Mouse (Mus musculus) heart, embryonic 14.5 days (tissue): ENCODE results near the gene Prelp. TPM values are rescaled to one million over a fixed set of nuclear protein-coding genes. Genes with fewer than 3 reads are reported as not detected.
A peak's percentile ranks its signal among the peaks of the same experiment; 100 is the strongest.

ENCODE experiments used
- ATAC-seq: fragments of 200-750 bp; cut with Nextera tagmentation; 2 replicates; pipeline ENCODE4 v1.8.0; 2017; ENCODE audit warnings: low read depth, moderate TSS enrichment; ENCODE audit not compliant: insufficient number of reproducible peaks, insufficient read depth, low FRiP score
- H3K27ac ChIP-seq, 2 experiments: fragments of 200-500 bp in 1 of 2; fragments of 300-500 bp in 1 of 2; sonication (generic) in 1 of 2; replicated peaks in 1 of 2; 2 replicates each; pipeline ENCODE4 v1.5.1; 2012 to 2014; ENCODE audit warnings: low read depth in 2 of 2, low read length in 2 of 2, control low read depth in 1 of 2, mild to moderate bottlenecking in 1 of 2, mixed read lengths in 1 of 2; ENCODE audit not compliant: control insufficient read depth in 1 of 2, insufficient read depth in 1 of 2
- H3K27me3 ChIP-seq: fragments of 300-500 bp; sonication (generic); 2 replicates; pipeline ENCODE4 v1.6.1; 2014; ENCODE audit warnings: mild to moderate bottlenecking, low read length, control low read depth; ENCODE audit not compliant: control insufficient read depth, insufficient read depth
- H3K36me3 ChIP-seq: fragments of 300-500 bp; sonication (generic); 2 replicates; pipeline ENCODE4 v1.6.1; 2014; ENCODE audit warnings: mild to moderate bottlenecking, control low read depth, low read length, mixed read lengths; ENCODE audit not compliant: control insufficient read depth, insufficient read depth
- H3K4me1 ChIP-seq, 2 experiments: fragments of 200-500 bp in 1 of 2; fragments of 300-500 bp in 1 of 2; sonication (generic) in 1 of 2; 2 replicates each; pipeline ENCODE4 v1.6.1; 2012 to 2014; ENCODE audit warnings: low read length in 2 of 2, control low read depth in 1 of 2, mixed read lengths in 1 of 2; ENCODE audit not compliant: control insufficient read depth in 2 of 2, insufficient read depth in 2 of 2
- H3K4me2 ChIP-seq: fragments of 300-500 bp; sonication (generic); 2 replicates; pipeline ENCODE4 v1.6.1; 2014; ENCODE audit warnings: mild to moderate bottlenecking, low read length
- H3K4me3 ChIP-seq, 2 experiments: fragments of 200-500 bp in 1 of 2; fragments of 300-500 bp in 1 of 2; sonication (generic) in 1 of 2; 2 replicates each; pipeline ENCODE4 v1.5.1; 2012 to 2014; ENCODE audit warnings: low read length in 2 of 2, mild to moderate bottlenecking in 2 of 2, control low read depth in 1 of 2, low read depth in 1 of 2, moderate library complexity in 1 of 2; ENCODE audit not compliant: control insufficient read depth in 1 of 2, insufficient read depth in 1 of 2
- H3K9ac ChIP-seq: fragments of 300-500 bp; sonication (generic); 2 replicates; pipeline ENCODE4 v1.6.1; 2014; ENCODE audit warnings: mild to moderate bottlenecking, low read length
- H3K9me3 ChIP-seq: fragments of 300-500 bp; sonication (generic); 2 replicates; pipeline ENCODE4 v1.6.1; 2016; ENCODE audit warnings: low read length, control low read depth; ENCODE audit not compliant: control insufficient read depth
- WGBS: fragments of 180-500 bp; shearing (Covaris S2); extraction: QIAGEN DNeasy Blood & Tissue Kit; methylation state at CpG from one replicate; pipeline ENCODE4 v1.1.7; 2014; 5-methylcytosine and 5-hydroxymethylcytosine counted together
- polyA plus RNA-seq: library from polyadenylated mRNA; unstranded; fragments of >200 nt; fragmentation: Nextera tagmentation; extraction: Ambion mirVana; gene quantifications from 2 replicates; pipeline ENCODE4 v1.2.1, GENCODE M21; 2014

Prelp gene
- 2.1 and 2.7 TPM in 2 replicates for polyA plus RNA-seq

DNA sequence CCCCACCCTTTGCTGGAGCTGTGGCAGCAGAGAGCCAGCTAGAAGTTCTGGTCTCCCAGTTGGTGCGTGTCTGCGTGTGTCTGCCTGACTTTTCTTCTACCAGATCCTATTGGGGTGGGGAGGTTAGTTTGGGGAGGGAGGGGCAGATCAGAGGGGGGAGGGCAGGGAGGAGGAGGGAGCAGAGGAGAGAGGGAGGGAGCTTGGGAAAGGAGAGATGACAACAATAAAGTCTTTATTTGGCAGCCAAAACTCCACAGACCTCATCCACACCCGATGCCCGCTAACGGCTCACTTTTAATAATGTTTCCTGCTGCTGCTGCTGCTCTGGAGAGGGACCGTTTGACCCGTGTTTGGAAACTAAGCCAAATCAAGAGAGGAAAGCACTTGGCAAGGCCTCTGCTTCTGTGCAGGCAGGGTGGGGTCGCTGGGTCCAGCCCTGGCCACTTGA lies at the start of gene Prelp:
TSS of gene Prelp (minus strand) at position 111 of the 448 bp plus-strand sequence.
- Histone ChIP-seq H3K36me3 (no peaks in the 10 kb centered on the region), H3K4me2 (peak within 1 kb of the TSS; percentile 35), H3K27me3 (no peaks in the 10 kb centered on the region), H3K4me3 (no peak within 1 kb of the TSS; a peak in 1 of 4 replicates), H3K9ac (peak within 1 kb of the TSS; percentile 18; the same call in 1 of the 2 replicates), H3K4me1 (peaks cover 24 to 28% of the 10 kb centered on the region in 2 experiments), H3K27ac (peak within 1 kb of the TSS; percentile 45 to 71), H3K9me3 (no peaks in the 10 kb centered on the region)
- 9% methylated on average over 8 of the region's 8 CpGs for WGBS
- peak; percentile 62; the same call in 1 of the 2 replicates for ATAC-seq

- no peak overlapping the region for H3K4me3 ChIP-seq
- 80% methylated on average over 8 of the region's 8 CpGs for WGBS
- no peak for ATAC-seq
- H3K4me1 ChIP-seq, result peaks cover 0 to 12% of the 10 kb centered on the region in 2 experiments; a peak in 2 of 4 replicates
- H3K27me3 ChIP-seq, result no peaks in the 10 kb centered on the region
- H3K36me3 ChIP-seq, result no peaks in the 10 kb centered on the region
- no peak overlapping the region for H3K27ac ChIP-seq
- H3K9me3 ChIP-seq, result no peaks in the 10 kb centered on the region
- no peak overlapping the region for H3K4me2 ChIP-seq
- no peak overlapping the region for H3K9ac ChIP-seq
These were observed 48.2 kb upstream of the Prelp start for GRCm38 (mm10) chr1:133969427-133969826.

GRCm38 (mm10) chr1:133968788-133969325 lies 47.6 kb upstream of the Prelp start:
- H3K36me3 ChIP-seq, result no peaks in the 10 kb centered on the region
- no peak overlapping the region for H3K27ac ChIP-seq
- 69% methylated on average over 4 of the region's 4 CpGs for WGBS
- peaks cover 0 to 12% of the 10 kb centered on the region in 2 experiments; a peak in 2 of 4 replicates for H3K4me1 ChIP-seq
- H3K4me3 ChIP-seq, result no peak overlapping the region
- H3K9me3 ChIP-seq, result no peaks in the 10 kb centered on the region
- ATAC-seq, result no peak
- H3K27me3 ChIP-seq, result no peaks in the 10 kb centered on the region
- no peak overlapping the region for H3K4me2 ChIP-seq
- no peak overlapping the region for H3K9ac ChIP-seq

- H3K36me3 ChIP-seq, result no peaks in the 10 kb centered on the region
- H3K27me3 ChIP-seq, result no peaks in the 10 kb centered on the region
- ATAC-seq, result no peak
- no peak overlapping the region for H3K4me3 ChIP-seq
- no peaks in the 10 kb centered on the region for H3K9me3 ChIP-seq
- no peak overlapping the region for H3K9ac ChIP-seq
- no peak overlapping the region for H3K27ac ChIP-seq
- no peak overlapping the region for H3K4me2 ChIP-seq
- H3K4me1 ChIP-seq, result peaks cover 0 to 12% of the 10 kb centered on the region in 2 experiments; a peak in 2 of 4 replicates
- 57% methylated on average over 7 of the region's 7 CpGs for WGBS
These were observed 46.3 kb upstream of the Prelp start for GRCm38 (mm10) chr1:133967481-133968017.

DNA sequence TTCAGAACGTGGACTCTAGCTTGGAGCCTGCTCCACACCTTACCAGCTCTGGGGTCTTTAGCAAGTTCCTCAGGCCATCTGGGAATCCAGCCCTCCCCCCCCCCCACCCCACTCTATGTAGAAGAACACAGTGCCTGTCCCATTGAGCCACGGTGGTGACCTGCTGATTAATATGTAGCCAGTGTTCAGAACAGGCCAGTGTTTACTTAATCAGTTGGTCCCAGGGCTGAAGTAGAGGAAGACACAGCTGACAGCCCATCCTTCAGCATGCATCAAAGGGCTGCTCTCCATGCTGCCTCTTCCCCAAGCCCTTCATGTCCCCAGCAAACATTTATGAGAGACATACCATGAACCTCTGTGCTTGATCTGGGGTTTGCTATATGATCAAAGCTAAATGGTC lies 44.8 kb upstream of the Prelp start:
- H3K36me3 ChIP-seq, result no peaks in the 10 kb centered on the region
- H3K4me1 ChIP-seq, result peaks cover 12 to 23% of the 10 kb centered on the region in 2 experiments
- no peak for ATAC-seq
- no peak overlapping the region for H3K4me3 ChIP-seq
- 73% methylated on average over 2 of the region's 2 CpGs for whole genome bisulfite sequencing
- no peak overlapping the region for H3K4me2 ChIP-seq
- H3K27ac ChIP-seq, result no peak overlapping the region
- no peaks in the 10 kb centered on the region for H3K27me3 ChIP-seq
- H3K9me3 ChIP-seq, result no peaks in the 10 kb centered on the region
- H3K9ac ChIP-seq, result no peak overlapping the region

DNA sequence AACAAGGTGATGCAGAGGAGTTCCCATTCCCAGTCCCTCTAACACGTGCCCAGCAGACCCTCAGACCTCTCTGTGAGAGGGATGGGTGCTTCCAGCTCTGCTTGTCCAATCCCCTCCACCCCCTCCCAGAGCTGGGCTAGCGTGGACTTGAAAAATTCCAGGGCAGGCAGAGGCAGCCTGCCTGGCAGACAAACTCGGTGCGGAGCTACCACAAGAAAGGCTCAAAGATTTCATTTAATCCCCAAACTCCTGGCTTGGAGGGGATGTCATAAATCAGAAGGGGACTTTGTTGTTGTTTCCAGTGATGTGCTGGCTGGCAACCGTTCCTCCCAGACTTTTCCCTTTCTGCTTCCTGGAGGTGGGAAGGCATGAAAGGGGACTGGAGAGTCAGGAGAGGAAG lies 44.1 kb upstream of the Prelp start:
- H3K4me2 ChIP-seq, result no peak overlapping the region
- H3K27me3 ChIP-seq, result no peaks in the 10 kb centered on the region
- no peaks in the 10 kb centered on the region for H3K36me3 ChIP-seq
- H3K27ac ChIP-seq, result no peak overlapping the region; a peak in 1 of 4 replicates
- 31% methylated on average over 5 of the region's 5 CpGs for WGBS
- no peak overlapping the region; the same call in 1 of the 2 replicates for H3K9ac ChIP-seq
- no peak for ATAC-seq
- no peaks in the 10 kb centered on the region for H3K9me3 ChIP-seq
- peaks cover 13 to 25% of the 10 kb centered on the region in 2 experiments for H3K4me1 ChIP-seq
- no peak overlapping the region for H3K4me3 ChIP-seq

DNA sequence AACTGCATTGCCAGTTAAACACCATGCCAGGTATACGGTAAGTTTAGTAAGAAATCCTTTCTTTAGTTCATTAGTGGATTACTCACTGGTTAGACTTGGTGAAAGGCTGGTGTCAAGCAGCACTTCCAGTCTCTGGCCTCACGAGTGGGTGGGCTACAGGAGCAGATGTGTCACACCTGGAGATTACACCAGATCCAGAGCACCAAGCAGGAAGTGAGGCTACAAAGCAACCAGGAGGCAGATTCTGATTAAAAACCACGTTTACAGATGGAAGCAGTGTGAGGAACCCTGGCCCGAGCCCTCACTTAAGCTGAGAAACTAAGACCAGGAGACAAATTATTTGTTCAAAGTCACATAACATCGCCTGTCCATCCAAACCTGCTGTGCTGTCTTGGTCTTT lies 43.5 kb upstream of the Prelp start:
- Histone ChIP-seq H3K9ac (no peak overlapping the region), H3K4me1 (peaks cover 13 to 25% of the 10 kb centered on the region in 2 experiments)

More for the DNA sequence above, 43.5 kb upstream of the Prelp start:
- H3K36me3 ChIP-seq, result no peaks in the 10 kb centered on the region
- no peak overlapping the region for H3K4me2 ChIP-seq
- ATAC-seq, result no peak
- H3K9me3 ChIP-seq, result no peaks in the 10 kb centered on the region
- H3K27me3 ChIP-seq, result no peaks in the 10 kb centered on the region
- WGBS, result 69% methylated on average over 5 of the region's 5 CpGs
- no peak overlapping the region for H3K4me3 ChIP-seq
- no peak overlapping the region for H3K27ac ChIP-seq
